Mouse (Mus musculus) layer of hippocampus, postnatal 10 days (tissue): Measurements from ENCODE around the gene Celsr1. TPM values are rescaled to one million over a fixed set of nuclear protein-coding genes. Genes with fewer than 3 reads are reported as not detected.

Experiments
- DNase-seq, 2 experiments: peaks; one replicate each; pipeline ENCODE4 v3.0.0; 2021; ENCODE audit warnings: low spot score in 2 of 2
- total RNA-seq, 2 experiments: library from RNA; stranded (reverse); gene quantifications; 2 replicates each; pipeline ENCODE4 v1.2.3; 2021

Gene Celsr1
- total RNA-seq, 2 experiments from 2014 or later: 6.7 to 7.4 TPM

DNA sequence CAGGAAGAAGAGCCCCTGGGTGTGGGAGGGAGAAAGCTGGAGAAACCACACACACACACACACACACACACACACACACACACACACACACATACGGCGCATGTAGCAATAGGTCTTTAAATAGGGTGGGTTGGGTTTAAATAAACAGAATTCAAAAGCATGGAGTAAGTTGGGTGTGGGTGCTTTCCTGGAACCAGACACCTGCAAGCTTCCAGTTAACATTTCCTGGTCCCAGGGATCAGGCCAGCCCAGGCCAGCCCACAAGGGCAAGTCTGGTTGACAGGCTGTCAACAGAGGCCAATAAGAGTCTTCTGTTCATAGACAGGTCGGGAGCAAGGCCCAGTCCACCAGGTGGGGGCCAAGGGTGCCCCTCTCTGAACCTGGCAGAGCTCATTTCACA, 2.3 kb upstream of the Celsr1 start:
- DNase-seq: no peak

- no peak for DNase-seq
Observed at GRCm38 (mm10) chr15:86034781-86035360, 1.3 kb upstream of the Celsr1 start.

GRCm38 (mm10) chr15:86034021-86034523, 495 bp upstream of the Celsr1 start:
- DNase-seq: peak; percentile 31 to 48

DNA sequence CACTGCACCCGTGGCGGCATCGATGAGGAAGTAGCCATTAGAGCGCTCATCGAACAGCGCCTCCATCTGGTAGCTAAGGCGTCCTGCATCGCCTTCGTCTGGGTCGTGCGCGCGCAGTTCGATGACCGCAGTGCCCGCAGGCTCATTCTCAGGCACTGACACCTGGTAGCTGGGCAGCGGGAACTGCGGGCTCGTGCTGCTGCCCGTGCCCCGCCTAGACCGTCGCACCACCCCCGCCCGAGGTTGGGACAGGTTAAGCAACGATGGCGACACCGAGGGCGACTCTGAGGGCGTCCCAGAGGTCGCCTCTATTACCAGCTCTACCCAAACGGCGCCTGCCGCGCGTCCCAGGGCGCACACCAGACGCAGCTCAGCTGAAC, 776 bp downstream of the Celsr1 start:
- DNase-seq: peak; percentile 59 to 66

DNA sequence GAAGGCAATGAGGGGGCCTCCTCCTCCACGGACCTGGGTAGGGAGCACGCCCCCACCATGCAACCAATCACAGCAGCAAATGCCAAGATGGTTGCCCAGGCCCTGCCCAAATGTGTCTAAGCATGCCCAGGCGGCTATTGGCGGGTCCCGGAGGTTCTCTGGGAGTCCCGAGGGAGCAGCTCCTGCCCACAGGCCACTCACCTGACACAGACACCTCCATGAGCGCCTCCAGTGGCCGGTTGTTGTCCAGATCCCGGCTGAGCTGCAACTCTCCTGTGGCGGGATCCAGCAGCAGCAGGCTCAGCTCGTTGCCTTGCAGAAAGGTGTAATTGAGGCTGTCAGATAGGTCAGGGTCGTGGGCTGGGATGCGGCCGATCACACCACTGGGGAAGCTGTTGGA, 3.6 kb downstream of the Celsr1 start:
- DNase-seq: no peak

GRCm38 (mm10) chr15:86027871-86028270, 5.7 kb downstream of the Celsr1 start:
- no peak for DNase-seq

DNA sequence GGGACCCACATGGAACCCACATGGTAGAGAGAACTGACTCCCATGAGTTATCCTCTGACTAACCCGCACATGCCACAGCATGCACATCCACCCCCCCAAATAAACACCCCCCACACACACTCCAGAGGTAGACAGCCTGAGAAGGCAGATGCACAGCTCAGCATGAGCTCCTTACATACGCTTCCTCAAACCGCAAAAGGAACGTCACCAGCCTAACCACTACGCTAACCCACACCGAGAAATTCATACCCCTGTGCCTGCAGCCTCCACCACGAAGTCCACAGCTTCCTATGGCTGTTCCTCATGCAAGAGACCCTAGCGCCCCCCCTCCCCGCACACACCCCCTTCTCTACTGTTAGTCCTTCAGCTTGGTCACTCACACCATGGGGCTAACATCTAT, 11.6 kb downstream of the Celsr1 start:
- no peak for DNase-seq

- no peak for DNase-seq
Observed at GRCm38 (mm10) chr15:86021301-86021700, 12.3 kb downstream of the Celsr1 start.

- no peak for DNase-seq
Observed at GRCm38 (mm10) chr15:86020008-86020407, 13.6 kb downstream of the Celsr1 start.

GRCm38 (mm10) chr15:86018753-86019512, 14.6 kb downstream of the Celsr1 start:
- no peak for DNase-seq

DNA sequence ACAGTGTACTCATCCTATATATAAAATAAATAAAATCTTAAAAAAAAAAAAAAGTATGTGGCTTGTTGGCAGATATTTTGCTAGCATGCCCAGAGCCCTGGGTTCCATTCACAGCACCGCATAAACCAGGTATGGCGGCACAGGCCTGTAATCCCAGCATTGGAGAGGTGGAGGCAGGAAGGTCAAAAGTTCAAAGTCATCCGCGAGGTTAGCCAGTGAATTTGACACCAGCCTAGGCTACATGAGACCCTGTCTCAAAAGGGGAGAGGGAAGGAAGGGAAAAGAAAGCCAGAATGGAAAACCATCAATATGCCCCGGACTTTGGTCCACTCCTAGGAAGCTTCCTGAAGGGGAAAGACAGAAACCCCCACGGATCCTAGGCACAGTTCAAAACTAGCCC, 16.2 kb downstream of the Celsr1 start:
- no peak for DNase-seq

DNA sequence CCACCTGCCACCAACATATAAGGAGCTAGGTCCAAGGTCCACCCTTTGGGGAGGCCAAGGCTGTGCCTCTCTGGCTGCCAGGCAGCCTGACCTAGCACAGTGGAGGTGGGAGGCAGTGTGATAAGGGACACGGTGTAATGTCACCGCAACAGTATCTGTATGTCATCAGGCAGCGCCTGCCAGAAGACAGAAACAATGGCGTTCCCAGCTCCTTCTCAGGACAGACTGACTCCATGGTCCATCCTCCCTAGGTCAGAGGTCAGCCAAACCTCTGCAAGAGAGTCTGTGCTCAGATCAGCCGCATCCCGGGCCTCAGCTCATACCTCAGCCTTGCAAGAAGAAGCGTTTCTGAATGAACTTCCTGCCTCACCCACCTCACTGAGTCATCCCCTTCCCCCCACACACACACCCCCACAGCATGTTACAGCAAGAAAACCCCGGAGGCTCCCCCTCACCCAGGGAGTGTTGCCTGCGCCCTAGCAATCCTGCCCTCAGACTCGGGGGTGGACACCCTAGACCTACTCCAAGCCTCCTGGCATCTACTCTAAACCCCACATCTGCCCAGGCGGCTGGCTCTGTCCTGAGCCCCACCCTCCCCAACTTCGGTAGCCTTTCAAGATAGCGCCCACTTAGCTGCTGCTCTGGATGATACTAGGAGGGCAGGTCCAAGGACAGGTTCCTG, 17.6 kb downstream of the Celsr1 start:
- no peak for DNase-seq

- no peak for DNase-seq
Observed at GRCm38 (mm10) chr15:86015026-86015425, 18.6 kb downstream of the Celsr1 start.

- no peak for DNase-seq
Observed at GRCm38 (mm10) chr15:86013656-86014055, 19.9 kb downstream of the Celsr1 start.

GRCm38 (mm10) chr15:86013130-86013529, 20.4 kb downstream of the Celsr1 start:
- DNase-seq: no peak

DNA sequence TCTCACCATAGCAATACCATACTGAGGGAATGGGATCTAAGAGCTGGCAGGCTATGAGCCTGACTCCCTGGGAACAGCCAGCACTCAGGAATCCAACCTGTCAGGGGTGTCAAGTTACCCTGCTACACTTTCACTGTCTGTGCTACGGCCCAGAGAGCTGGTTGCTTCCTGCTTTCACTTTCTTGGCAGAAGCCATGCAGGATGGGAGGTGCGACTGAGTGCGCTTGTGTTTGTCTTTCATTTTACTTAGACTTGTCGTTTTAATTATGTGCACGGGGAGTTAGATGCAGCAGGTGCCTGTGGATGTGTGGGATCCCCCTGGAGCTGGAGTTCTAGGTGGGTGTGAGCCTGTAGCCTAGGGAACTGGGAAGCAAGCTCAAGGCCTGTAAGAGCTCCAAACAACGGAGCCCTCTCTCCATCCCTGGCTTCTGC, 25.9 kb downstream of the Celsr1 start:
- DNase-seq: no peak

- DNase-seq: no peak
Observed at GRCm38 (mm10) chr15:86005691-86006525, 27.7 kb downstream of the Celsr1 start.

- no peak for DNase-seq
Observed at GRCm38 (mm10) chr15:86004048-86004447, 29.5 kb downstream of the Celsr1 start.

DNA sequence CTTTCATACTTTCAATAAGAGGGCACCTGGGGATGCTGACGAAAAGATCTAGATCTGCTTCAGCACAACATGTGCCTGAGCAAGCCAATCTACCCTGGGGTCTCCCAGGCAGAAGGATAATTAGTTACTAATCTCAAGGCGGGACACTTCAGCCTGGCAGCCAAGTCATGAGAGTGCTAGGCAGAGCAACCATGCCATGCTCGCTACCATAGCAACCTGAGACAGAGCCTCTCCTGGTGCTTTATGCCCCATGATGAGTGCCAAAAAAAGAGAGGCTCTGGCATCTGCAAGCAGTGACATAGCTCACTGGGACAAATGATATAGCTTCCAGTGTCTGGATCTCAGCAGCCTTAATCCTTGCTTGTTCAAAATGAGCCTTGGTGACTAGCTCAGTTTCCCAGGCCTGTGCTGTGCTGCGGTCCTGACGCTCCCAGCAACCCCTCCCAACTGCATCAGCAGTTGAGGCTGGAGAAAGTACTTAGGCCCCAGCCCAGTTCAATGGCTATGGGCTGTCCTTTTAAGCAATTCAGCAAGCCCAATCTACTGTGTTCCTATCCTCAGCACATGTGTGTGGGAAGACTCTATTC, 32.8 kb downstream of the Celsr1 start:
- DNase-seq: peak in 1 of 2 experiments; percentile 35

DNA sequence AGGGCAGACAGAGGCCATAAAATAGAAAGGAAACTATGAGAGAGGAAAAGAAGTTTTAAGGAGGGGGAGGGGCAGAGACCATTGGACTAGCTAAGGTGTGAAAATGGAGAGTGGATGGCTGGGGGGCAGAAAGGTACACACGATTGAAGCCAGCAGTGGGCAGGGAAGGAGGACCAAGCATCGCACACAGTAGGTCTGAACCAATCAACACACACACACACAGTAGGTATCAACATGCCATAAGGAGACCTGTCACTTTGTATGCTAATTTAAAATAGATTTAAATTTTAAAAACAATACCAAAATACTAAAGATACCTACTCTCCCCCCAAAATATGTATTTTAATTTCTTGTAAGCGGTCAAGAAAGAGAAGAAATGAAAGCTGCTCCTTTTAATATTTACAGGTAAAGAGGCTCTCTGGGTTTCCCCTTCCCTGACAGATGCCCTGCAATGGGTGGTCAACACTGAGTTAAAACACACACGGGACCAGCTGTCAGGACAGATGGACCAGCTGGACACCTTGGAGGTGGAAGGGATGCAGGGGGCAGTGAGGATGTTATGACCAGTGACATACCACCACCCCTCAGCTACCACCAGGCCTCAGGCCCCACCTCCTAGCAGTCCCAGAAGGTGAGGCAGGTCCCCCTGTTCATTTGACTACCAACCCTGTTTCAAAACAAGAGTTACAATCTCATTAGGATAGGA, 34.9 kb downstream of the Celsr1 start:
- DNase-seq: no peak
